Mouse (Mus musculus): ENCODE data around the gene Pbld1. TPM values are rescaled to one million over a fixed set of nuclear protein-coding genes. Genes with fewer than 3 reads are reported as not detected.

Gene Pbld1
- polyA plus RNA-seq (2015; fragmentation: Nextera tagmentation; extraction: Ambion mirVana): 1.8 and 1.9 TPM in 2 replicates

DNA sequence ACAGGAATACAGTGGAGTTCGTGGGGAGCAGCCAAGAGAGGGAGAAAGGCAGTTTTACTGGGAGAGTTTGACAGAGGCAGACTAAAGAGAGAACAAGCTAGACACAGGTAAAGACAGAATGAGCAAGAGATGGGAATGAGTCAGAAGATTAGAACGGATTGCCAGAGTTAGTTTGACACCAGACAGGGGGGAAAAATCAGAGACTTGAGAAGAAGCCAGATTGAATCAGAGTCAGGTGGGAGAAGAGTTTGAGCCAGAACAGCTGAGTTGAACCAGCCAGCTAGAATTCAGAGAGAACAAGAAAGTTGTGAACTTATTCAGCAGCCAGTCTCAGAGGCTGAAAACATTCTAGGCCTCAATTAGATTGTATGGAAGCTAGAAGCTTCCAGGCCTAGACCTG lies at the start of gene Pbld1:
TSS of gene Pbld1 (plus strand) at position 301 of the 400 bp plus-strand sequence.
- no peak within 1 kb of the TSS for H3K27ac ChIP-seq
- 83% methylated on average over 2 of the region's 2 CpGs for WGBS
- no peaks in the 10 kb centered on the region for H3K4me1 ChIP-seq
- ATAC-seq (ENCODE audit: insufficient number of reproducible peaks, insufficient read depth, low FRiP score, low TSS enrichment, low read depth): no peak
- H3K36me3 ChIP-seq: no peaks in the 10 kb centered on the region
- H3K4me2 ChIP-seq: no peak within 1 kb of the TSS
- H3K9ac ChIP-seq: no peak within 1 kb of the TSS
- no peak within 1 kb of the TSS for H3K4me3 ChIP-seq
- H3K27me3 ChIP-seq: no peaks in the 10 kb centered on the region
- H3K9me3 ChIP-seq: no peaks in the 10 kb centered on the region

DNA sequence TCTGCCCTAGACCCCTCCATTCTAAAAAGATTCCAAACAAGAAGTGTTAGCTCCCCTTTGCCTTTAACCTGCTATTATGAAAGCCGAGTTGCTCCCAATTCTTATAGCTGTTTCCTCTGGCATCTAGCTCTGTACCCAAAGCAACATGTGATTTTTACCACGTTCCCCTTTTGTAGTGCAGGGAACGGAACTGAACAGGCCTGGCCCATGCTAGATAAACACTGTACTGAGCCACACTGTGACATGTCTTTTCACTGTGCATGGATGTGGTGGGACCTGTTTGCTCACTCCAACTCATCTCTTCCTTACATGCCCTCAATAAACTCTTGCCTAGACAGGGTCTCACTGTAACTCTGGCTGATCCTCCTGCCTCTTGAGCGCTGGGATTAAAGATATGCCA lies 49.7 kb upstream of the Pbld1 start:
- no peak overlapping the region for H3K4me2 ChIP-seq
- H3K27ac ChIP-seq: no peak overlapping the region
- 79% methylated on average over 4 of the region's 4 CpGs for WGBS
- H3K4me1 ChIP-seq: no peaks in the 10 kb centered on the region
- ATAC-seq (ENCODE audit: insufficient number of reproducible peaks, insufficient read depth, low FRiP score, low TSS enrichment, low read depth): no peak
- no peak overlapping the region for H3K4me3 ChIP-seq
- H3K9ac ChIP-seq: no peak overlapping the region
- H3K9me3 ChIP-seq: no peaks in the 10 kb centered on the region
- H3K27me3 ChIP-seq: no peaks in the 10 kb centered on the region
- peaks cover 90% of the 10 kb centered on the region for H3K36me3 ChIP-seq

DNA sequence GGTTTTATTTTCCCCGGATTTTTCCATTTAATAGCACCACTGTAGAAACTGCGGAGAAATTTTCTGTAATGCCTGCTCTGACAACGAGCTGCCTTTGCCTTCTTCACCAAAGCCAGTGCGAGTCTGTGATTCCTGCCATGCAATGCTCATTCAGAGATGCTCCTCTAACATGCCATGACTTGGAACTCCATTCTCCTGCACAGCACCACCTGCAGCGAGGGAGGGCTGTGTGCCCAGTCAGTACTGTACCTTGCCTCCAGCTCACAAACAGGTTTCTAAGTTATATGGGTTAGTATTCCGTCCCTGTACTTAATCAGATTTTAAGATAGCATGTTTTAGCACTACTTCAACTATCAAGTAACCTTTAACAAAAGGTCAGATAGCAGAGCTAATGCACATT lies 48.4 kb upstream of the Pbld1 start:
- ATAC-seq (ENCODE audit: insufficient number of reproducible peaks, insufficient read depth, low FRiP score, low TSS enrichment, low read depth): no peak
- WGBS: 85% methylated on average over 6 of the region's 6 CpGs
- H3K36me3 ChIP-seq: peaks cover 92% of the 10 kb centered on the region

DNA sequence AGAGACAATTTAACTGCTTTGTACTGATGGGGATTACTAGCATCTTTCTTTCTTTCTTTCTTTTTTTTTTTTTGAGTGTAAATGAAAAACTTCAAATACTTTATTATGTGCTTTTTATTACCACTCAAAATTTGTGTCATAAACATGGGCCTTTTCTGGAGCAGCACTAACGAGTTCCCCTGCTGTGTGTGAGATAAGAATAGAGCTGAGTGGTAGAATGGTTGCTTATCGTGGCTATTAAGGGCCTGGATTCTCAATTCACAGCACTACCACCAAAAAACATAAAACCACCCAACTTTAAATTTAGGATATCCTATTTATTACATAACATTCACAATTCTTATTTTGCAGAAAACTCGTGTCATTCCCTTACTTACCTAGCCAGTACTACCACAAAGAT lies 46.5 kb upstream of the Pbld1 start:
- Histone ChIP-seq H3K27ac (no peak overlapping the region), H3K36me3 (peaks cover 88% of the 10 kb centered on the region), H3K27me3 (no peaks in the 10 kb centered on the region), H3K4me2 (no peak overlapping the region), H3K9me3 (no peaks in the 10 kb centered on the region), H3K4me3 (no peak overlapping the region), H3K4me1 (no peaks in the 10 kb centered on the region), H3K9ac (no peak overlapping the region)
- no peak for ATAC-seq (ENCODE audit: insufficient number of reproducible peaks, insufficient read depth, low FRiP score, low TSS enrichment, low read depth)
- 80% methylated on average over 3 of the region's 3 CpGs for WGBS

More for the DNA sequence above, 48.4 kb upstream of the Pbld1 start:
- Histone ChIP-seq H3K9ac (no peak overlapping the region), H3K9me3 (no peaks in the 10 kb centered on the region), H3K27me3 (no peaks in the 10 kb centered on the region), H3K27ac (no peak overlapping the region), H3K4me3 (no peak overlapping the region), H3K4me1 (no peaks in the 10 kb centered on the region), H3K4me2 (no peak overlapping the region)

DNA sequence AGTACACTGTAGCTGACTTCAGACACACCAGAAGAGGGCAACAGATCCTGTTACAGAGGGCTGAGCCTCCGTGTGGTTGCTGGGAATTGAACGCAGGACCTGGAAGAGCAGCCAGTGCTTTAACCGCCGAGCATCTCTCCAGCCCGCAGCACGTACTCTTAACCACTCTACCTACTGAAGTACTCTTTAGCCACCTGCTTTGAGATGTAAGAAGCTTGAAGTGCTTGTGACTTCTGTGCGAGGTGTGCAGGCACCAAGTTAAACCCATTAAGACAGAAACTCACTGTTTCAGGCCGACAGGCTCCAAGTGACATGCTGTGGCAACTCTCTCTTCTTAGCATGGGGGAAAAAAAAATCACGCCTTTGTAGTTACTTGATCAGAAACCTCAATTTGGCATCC lies 45.8 kb upstream of the Pbld1 start:
- Histone ChIP-seq H3K9me3 (no peaks in the 10 kb centered on the region), H3K4me3 (no peak overlapping the region), H3K27ac (no peak overlapping the region), H3K4me2 (no peak overlapping the region), H3K36me3 (peaks cover 83% of the 10 kb centered on the region), H3K27me3 (no peaks in the 10 kb centered on the region), H3K4me1 (no peaks in the 10 kb centered on the region), H3K9ac (no peak overlapping the region)
- no peak for ATAC-seq (ENCODE audit: insufficient number of reproducible peaks, insufficient read depth, low FRiP score, low TSS enrichment, low read depth)
- WGBS: 86% methylated on average over 9 of the region's 9 CpGs

DNA sequence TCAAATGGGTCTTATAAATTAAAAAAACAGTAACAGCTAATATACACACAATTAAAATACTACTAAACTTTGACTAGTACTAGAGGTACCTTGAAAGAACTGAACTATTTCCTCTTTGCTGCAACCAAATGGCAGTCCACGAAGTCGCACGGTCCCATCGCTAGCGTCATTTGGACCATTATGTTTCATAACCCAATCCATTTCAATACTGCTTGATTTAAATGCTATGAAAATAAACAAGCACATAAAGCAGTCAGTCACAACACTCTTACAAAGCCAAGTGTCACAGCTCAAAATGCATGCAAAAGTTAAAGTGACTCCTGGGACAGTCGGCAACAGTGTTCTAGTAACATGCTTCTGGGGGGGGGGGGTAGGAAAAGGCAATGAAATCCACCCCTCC lies 40.7 kb upstream of the Pbld1 start:
- Histone ChIP-seq H3K9ac (no peak overlapping the region), H3K36me3 (peaks cover 37% of the 10 kb centered on the region)
- ATAC-seq (ENCODE audit: insufficient number of reproducible peaks, insufficient read depth, low FRiP score, low TSS enrichment, low read depth): no peak

DNA sequence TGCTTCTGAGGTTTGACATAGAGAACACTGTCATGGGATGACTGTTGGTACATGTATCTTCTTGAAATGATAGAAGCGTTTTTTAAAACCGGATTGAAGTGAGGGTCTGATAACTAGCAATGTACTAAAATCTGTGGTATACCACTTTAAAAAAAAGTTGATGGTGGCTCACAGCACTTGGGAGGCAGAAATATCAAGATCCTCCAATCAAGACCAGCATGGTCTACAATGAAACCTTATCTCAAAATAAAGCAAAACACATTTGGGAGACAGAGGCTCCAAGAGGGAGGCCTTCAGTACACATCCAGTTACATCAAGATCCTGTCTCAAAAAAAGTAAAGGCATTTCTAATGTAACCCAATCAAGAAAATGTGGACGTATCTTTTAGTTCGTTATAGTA lies 38.3 kb upstream of the Pbld1 start:
- Histone ChIP-seq H3K9me3 (no peaks in the 10 kb centered on the region), H3K27me3 (no peaks in the 10 kb centered on the region), H3K4me1 (peaks cover 38% of the 10 kb centered on the region), H3K27ac (no peak overlapping the region), H3K4me2 (peak overlapping the region; percentile 70), H3K9ac (peak overlapping the region; percentile 100), H3K36me3 (peaks cover 13% of the 10 kb centered on the region), H3K4me3 (peak overlapping the region; percentile 93)
- WGBS: 33% methylated on average over 4 of the region's 4 CpGs
- no peak for ATAC-seq (ENCODE audit: insufficient number of reproducible peaks, insufficient read depth, low FRiP score, low TSS enrichment, low read depth)

More for the DNA sequence above, 40.7 kb upstream of the Pbld1 start:
- WGBS: 88% methylated on average over 6 of the region's 6 CpGs
- H3K4me2 ChIP-seq: no peak overlapping the region
- no peak overlapping the region for H3K4me3 ChIP-seq
- H3K4me1 ChIP-seq: peaks cover 20% of the 10 kb centered on the region
- no peak overlapping the region for H3K27ac ChIP-seq
- no peaks in the 10 kb centered on the region for H3K27me3 ChIP-seq
- H3K9me3 ChIP-seq: no peaks in the 10 kb centered on the region

DNA sequence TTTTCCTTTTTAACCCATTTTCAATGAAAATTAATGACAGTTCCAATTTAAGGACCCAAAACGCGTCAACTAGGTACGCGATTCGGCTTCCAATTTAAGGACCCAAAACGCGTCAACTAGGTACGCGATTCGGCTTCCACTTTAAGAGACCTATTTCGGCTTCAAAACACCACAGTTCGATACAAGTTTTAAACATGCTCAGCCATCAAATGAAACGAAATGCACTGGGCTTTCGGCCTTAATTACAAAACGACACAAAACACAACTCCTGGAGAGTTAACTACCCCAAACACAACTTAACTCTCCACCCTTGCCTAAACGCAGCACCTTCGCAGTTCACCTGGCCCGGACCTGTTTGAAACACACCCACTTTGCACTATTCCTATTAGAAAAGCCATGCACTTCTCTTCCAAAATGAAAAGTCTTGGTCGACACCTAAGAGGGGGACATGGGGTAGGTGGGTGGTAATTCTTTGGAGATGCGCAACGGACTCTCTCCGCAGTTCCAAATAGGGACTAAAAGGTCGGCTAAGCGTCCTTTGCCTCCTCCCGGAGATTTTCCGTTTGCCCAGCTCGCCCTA lies 37.3 kb upstream of the Pbld1 start:
- Histone ChIP-seq H3K9me3 (no peaks in the 10 kb centered on the region), H3K36me3 (peaks cover 4% of the 10 kb centered on the region), H3K9ac (peak overlapping the region; percentile 100), H3K27me3 (no peaks in the 10 kb centered on the region), H3K4me3 (peak overlapping the region; percentile 93), H3K4me1 (peaks cover 42% of the 10 kb centered on the region), H3K27ac (peak overlapping the region; percentile 100), H3K4me2 (peak overlapping the region; percentile 70)
- WGBS: under 1% methylated on average over 27 of the region's 27 CpGs
- ATAC-seq (ENCODE audit: insufficient number of reproducible peaks, insufficient read depth, low FRiP score, low TSS enrichment, low read depth): no peak

DNA sequence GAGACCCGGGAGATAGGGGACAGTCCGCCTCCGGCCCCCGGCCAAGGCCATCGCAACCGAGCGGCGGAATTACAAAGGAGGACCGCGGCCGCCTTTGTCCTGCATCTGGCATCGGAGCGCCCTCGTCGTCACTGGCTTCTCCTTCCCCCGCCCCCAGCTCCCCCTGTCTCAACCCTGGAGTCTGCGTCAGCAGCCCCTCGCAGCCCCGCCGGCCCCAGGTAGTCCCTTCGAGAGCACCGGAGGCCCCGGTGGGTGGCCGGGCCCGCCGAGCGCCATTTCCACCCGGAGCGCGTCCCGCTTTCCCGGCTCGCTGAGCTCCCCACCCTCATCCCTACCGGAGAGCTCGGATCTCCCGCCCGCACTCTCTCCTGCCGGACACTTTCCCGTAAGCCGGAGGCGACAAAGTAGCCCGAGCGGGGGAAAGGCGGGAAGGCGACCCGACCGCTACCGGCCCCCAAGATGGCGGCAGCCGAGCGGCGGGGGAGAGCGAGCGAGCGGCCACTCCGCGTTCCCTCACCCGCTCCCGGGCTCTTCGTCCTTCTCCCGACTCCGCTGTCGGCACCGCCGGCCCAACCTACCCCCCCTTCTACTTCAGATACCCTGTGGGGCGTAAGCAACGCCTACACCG lies 36.7 kb upstream of the Pbld1 start:
- Histone ChIP-seq H3K27ac (peak overlapping the region; percentile 100), H3K4me3 (peak overlapping the region; percentile 93), H3K36me3 (no peaks in the 10 kb centered on the region), H3K27me3 (no peaks in the 10 kb centered on the region), H3K9ac (peak overlapping the region; percentile 100), H3K4me1 (peaks cover 42% of the 10 kb centered on the region), H3K9me3 (no peaks in the 10 kb centered on the region), H3K4me2 (peak overlapping the region; percentile 70)
- under 1% methylated on average over 66 of the region's 68 CpGs for WGBS
- peak; percentile 12 for ATAC-seq (ENCODE audit: insufficient number of reproducible peaks, insufficient read depth, low FRiP score, low TSS enrichment, low read depth)

DNA sequence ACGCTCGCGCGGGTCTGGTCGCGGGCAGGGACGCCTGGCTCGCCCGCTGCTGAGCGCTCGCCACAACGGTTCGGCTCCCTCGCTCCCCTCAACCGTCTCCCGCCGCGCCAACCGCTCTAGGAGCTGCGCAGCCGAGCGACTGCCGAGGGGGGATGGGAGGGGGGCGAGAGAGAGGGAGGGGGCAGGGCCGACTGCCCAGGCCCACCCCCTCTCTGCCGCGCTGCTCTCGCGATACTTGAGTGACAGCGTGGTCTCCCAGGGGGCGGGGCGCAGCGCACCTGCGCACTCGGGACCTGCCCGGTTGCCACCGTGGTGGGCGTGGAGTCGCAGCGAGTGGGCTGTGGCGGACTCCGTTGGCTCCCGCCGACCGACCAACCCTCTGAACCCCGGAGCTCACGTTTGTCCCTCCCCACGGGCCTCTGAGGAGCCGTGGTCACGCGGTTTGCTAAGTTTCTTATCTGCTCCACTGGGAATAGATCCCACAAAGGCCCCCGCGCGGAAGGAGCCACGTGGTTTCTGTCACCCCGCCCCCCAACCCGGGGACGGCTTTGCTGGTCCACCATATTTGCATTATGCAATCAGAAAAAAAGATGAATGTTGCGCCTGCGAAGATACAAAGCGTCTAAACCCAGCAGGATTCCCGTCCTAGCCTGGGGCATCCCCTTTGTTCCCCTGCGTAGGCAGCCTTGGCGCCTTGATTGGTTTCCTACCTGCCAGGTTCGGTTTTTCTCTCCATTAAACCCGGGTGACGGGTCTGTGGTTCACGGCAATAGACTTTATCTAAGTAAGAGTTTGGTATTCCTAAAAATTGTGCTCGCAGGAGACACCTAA lies 36.0 kb upstream of the Pbld1 start, which contains the start of the genes Hnrnph3 and Pbld2:
TSS of gene Hnrnph3 (minus strand) at position 469 of the 831 bp plus-strand sequence.
TSS of gene Pbld2 (plus strand) at position 567 of the 831 bp plus-strand sequence.
- peaks cover 42% of the 10 kb centered on the region for H3K4me1 ChIP-seq
- peak within 1 kb of the TSS; percentile 100 for H3K27ac ChIP-seq
- no peaks in the 10 kb centered on the region for H3K9me3 ChIP-seq
- no peaks in the 10 kb centered on the region for H3K36me3 ChIP-seq
- peak within 1 kb of the TSS; percentile 93 for H3K4me3 ChIP-seq
- H3K4me2 ChIP-seq: peak within 1 kb of the TSS; percentile 70
- WGBS: under 1% methylated on average over 50 of the region's 69 CpGs
- H3K9ac ChIP-seq: peak within 1 kb of the TSS; percentile 100
- peak; percentile 93 for ATAC-seq (ENCODE audit: insufficient number of reproducible peaks, insufficient read depth, low FRiP score, low TSS enrichment, low read depth)
- H3K27me3 ChIP-seq: no peaks in the 10 kb centered on the region

DNA sequence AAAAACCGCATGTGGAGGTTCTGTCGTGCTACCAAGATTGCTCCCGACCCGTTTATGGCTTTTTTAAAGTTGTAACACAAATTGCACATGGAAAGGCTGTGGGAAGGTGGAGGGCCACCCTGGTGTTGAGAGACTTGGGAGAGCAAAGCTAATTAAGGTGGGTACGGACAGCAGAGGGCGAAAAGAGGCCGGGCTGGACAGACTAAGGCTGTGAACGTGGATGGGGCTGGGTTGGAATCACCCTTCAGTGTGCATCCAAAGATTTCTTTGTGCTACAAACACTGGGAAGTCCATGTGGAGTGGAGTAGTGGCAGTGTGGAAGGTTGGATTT lies 35.4 kb upstream of the Pbld1 start:
- WGBS: 0% methylated on average over 8 of the region's 8 CpGs
- H3K9me3 ChIP-seq: no peaks in the 10 kb centered on the region
- H3K9ac ChIP-seq: peak overlapping the region; percentile 100
- no peaks in the 10 kb centered on the region for H3K36me3 ChIP-seq
- peak; percentile 16; the same call in 1 of the 2 replicates for ATAC-seq (ENCODE audit: insufficient number of reproducible peaks, insufficient read depth, low FRiP score, low TSS enrichment, low read depth)
- H3K4me1 ChIP-seq: peaks cover 40% of the 10 kb centered on the region
- peak overlapping the region; percentile 100 for H3K27ac ChIP-seq
- no peaks in the 10 kb centered on the region for H3K27me3 ChIP-seq
- peak overlapping the region; percentile 93 for H3K4me3 ChIP-seq
- H3K4me2 ChIP-seq: peak overlapping the region; percentile 69
